Mouse (Mus musculus): ENCODE results near the gene Iqsec3.
A peak's percentile ranks its signal among the peaks of the same experiment; 100 is the strongest.

The Iqsec3 gene

GRCm38 (mm10) chr6:121473093-121473821 lies at the start of gene Iqsec3:
TSS of gene Iqsec3 (minus strand) at chr6:121473678.
- peak; percentile 75 for DNase-seq (ENCODE audit: low spot score)

GRCm38 (mm10) chr6:121522106-121522705 lies 48.7 kb upstream of the Iqsec3 start:
- DNase-seq (ENCODE audit: low spot score), result no peak

GRCm38 (mm10) chr6:121521030-121521429 lies 47.6 kb upstream of the Iqsec3 start:
- no peak for DNase-seq (ENCODE audit: low spot score)

- no peak for DNase-seq (ENCODE audit: low spot score)
Measured at GRCm38 (mm10) chr6:121519896-121520295, 46.4 kb upstream of the Iqsec3 start.

GRCm38 (mm10) chr6:121519266-121519810 lies 45.9 kb upstream of the Iqsec3 start:
- no peak for DNase-seq (ENCODE audit: low spot score)

- DNase-seq (ENCODE audit: low spot score), result no peak
Measured at GRCm38 (mm10) chr6:121517726-121518125, 44.2 kb upstream of the Iqsec3 start.

- DNase-seq (ENCODE audit: low spot score), result no peak
Measured at GRCm38 (mm10) chr6:121510381-121510780, 36.9 kb upstream of the Iqsec3 start.

GRCm38 (mm10) chr6:121509871-121510270 lies 36.4 kb upstream of the Iqsec3 start:
- no peak for DNase-seq (ENCODE audit: low spot score)

- DNase-seq (ENCODE audit: low spot score), result no peak
Measured at GRCm38 (mm10) chr6:121508266-121508665, 34.8 kb upstream of the Iqsec3 start.

GRCm38 (mm10) chr6:121501044-121501638 lies 27.7 kb upstream of the Iqsec3 start:
- peak; percentile 54 for DNase-seq (ENCODE audit: low spot score)

GRCm38 (mm10) chr6:121499856-121500255 lies 26.4 kb upstream of the Iqsec3 start:
- no peak for DNase-seq (ENCODE audit: low spot score)

- DNase-seq (ENCODE audit: low spot score), result peak; percentile 54
Measured at GRCm38 (mm10) chr6:121498819-121499535, 25.5 kb upstream of the Iqsec3 start.

GRCm38 (mm10) chr6:121495606-121496005 lies 22.1 kb upstream of the Iqsec3 start:
- no peak for DNase-seq (ENCODE audit: low spot score)

GRCm38 (mm10) chr6:121495026-121495425 lies 21.5 kb upstream of the Iqsec3 start:
- DNase-seq (ENCODE audit: low spot score), result no peak

GRCm38 (mm10) chr6:121494319-121494718 lies 20.8 kb upstream of the Iqsec3 start:
- DNase-seq (ENCODE audit: low spot score), result no peak

- DNase-seq (ENCODE audit: low spot score), result no peak
Measured at GRCm38 (mm10) chr6:121491339-121491738, 17.9 kb upstream of the Iqsec3 start.

GRCm38 (mm10) chr6:121472273-121472672 lies 1.2 kb downstream of the Iqsec3 start:
- no peak for DNase-seq (ENCODE audit: low spot score)

- DNase-seq (ENCODE audit: low spot score), result no peak
Measured at GRCm38 (mm10) chr6:121468235-121468634, 5.2 kb downstream of the Iqsec3 start.

GRCm38 (mm10) chr6:121462628-121463340 lies 10.7 kb downstream of the Iqsec3 start:
- DNase-seq (ENCODE audit: low spot score), result no peak

GRCm38 (mm10) chr6:121457381-121457780 lies 16.1 kb downstream of the Iqsec3 start:
- DNase-seq (ENCODE audit: low spot score), result no peak

- no peak for DNase-seq (ENCODE audit: low spot score)
Measured at GRCm38 (mm10) chr6:121456651-121457050, 16.8 kb downstream of the Iqsec3 start.
